20 mouse cellular contexts compared by ENCODE assay signal in genomic region chr2:70672476-70672875, GRCm38 (mm10).
DNase-seq lines count a peak whose midpoint lies in the region; ATAC-seq lines count a peak whose summit lies in the region.
"Had no signal": no experiment of that assay in that cellular context is flagged by ENCODE, and none has a peak within 500 bp of the region (broad histone marks: within the 10 kb centered on the region; RNA-seq: fewer than 3 reads in every experiment).

No protein-coding gene starts in this region.

- ATAC-seq in frontal cortex, adult (ENCODE audit: low TSS enrichment) = peak; percentile 88
- ATAC-seq: activated CD4-positive, CD25-positive, alpha-beta regulatory T cell, adult 4 months; CD4-positive, CD25-positive, alpha-beta regulatory T cell, adult 4 months; forebrain, embryonic 13.5 days; forebrain, embryonic 15.5 days; forebrain, postnatal 0 days; Patski had no signal

- no peak for DNase-seq in frontal cortex, postnatal 10 days (ENCODE audit: low spot score in 2 of 2)
- DNase-seq in right cerebral cortex, adult 18-20 months = peak; percentile 56
- no peak for DNase-seq in right cerebral cortex, postnatal 14 days
- no peak for DNase-seq in cerebellum, postnatal 14 days
- DNase-seq: adrenal gland, adult 8-10 months; adrenal gland, postnatal 14 days; adrenal gland, postnatal 36 days; B cell, adult 2 months; cerebellum, adult 11 months; cerebellum, adult 18-20 months; cerebellum, adult 8-10 months; cerebellum, adult 9-11 months; cerebellum, postnatal 25 days; forebrain, postnatal 0 days had no signal
